Mouse (Mus musculus): ENCODE data around the gene Fpgs. TPM values are rescaled to one million over a fixed set of nuclear protein-coding genes. Genes with fewer than 3 reads are reported as not detected.

Fpgs gene
- polyA plus RNA-seq, 1 experiment from 2014 or later: 40.3 TPM

- H3K27me3 ChIP-seq: no peaks in the 10 kb centered on the region
- no peak overlapping the region for H3K9ac ChIP-seq
- H3K27ac ChIP-seq: no peak overlapping the region
- H3K4me1 ChIP-seq: peaks cover 30% of the 10 kb centered on the region
- H3K36me3 ChIP-seq: no peaks in the 10 kb centered on the region
- H3K4me2 ChIP-seq: peak overlapping the region; percentile 47
- H3K9me3 ChIP-seq (replicated peaks): no peaks in the 10 kb centered on the region
- H3K4me3 ChIP-seq (replicated peaks): no peak overlapping the region
- 60% methylated on average over 3 of the region's 3 CpGs for WGBS
- no peak for ATAC-seq (replicated peaks; ENCODE audit: low FRiP score)
Observed at GRCm38 (mm10) chr2:32722581-32722980, 18.6 kb upstream of the Fpgs start.

GRCm38 (mm10) chr2:32722046-32722445, 18.1 kb upstream of the Fpgs start:
- peak overlapping the region; percentile 47 for H3K4me2 ChIP-seq
- 40% methylated on average over 6 of the region's 6 CpGs for WGBS
- no peak overlapping the region for H3K9ac ChIP-seq
- H3K4me3 ChIP-seq (replicated peaks): peak overlapping the region; percentile 24
- H3K27ac ChIP-seq: no peak overlapping the region; the same call in 1 of the 2 replicates
- H3K36me3 ChIP-seq: no peaks in the 10 kb centered on the region
- ATAC-seq (replicated peaks; ENCODE audit: low FRiP score): no peak
- H3K4me1 ChIP-seq: peaks cover 28% of the 10 kb centered on the region
- H3K9me3 ChIP-seq (replicated peaks): no peaks in the 10 kb centered on the region
- H3K27me3 ChIP-seq: no peaks in the 10 kb centered on the region

- Histone ChIP-seq H3K27ac (peak within 1 kb of the TSS; percentile 24), H3K9ac (no peak within 1 kb of the TSS), H3K4me3 (replicated peaks) (peak within 1 kb of the TSS; percentile 24), H3K36me3 (no peaks in the 10 kb centered on the region), H3K4me1 (peaks cover 26% of the 10 kb centered on the region), H3K9me3 (replicated peaks) (no peaks in the 10 kb centered on the region), H3K4me2 (peak within 1 kb of the TSS; percentile 47), H3K27me3 (no peaks in the 10 kb centered on the region)
- peak; percentile 50 for ATAC-seq (replicated peaks; ENCODE audit: low FRiP score)
- 27% methylated on average over 8 of the region's 8 CpGs for WGBS
Observed at GRCm38 (mm10) chr2:32720681-32721229, 16.8 kb upstream of the Fpgs start, which contains the start of gene Sh2d3c. Gene Sh2d3c, plus strand, starts transcription at chr2:32721055.

- H3K9ac ChIP-seq: no peak overlapping the region
- H3K4me1 ChIP-seq: peaks cover 26% of the 10 kb centered on the region
- H3K4me2 ChIP-seq: no peak overlapping the region
- ATAC-seq (replicated peaks; ENCODE audit: low FRiP score): no peak
- no peaks in the 10 kb centered on the region for H3K9me3 ChIP-seq (replicated peaks)
- whole genome bisulfite sequencing: 90% methylated on average over 3 of the region's 3 CpGs
- no peak overlapping the region for H3K27ac ChIP-seq
- no peak overlapping the region for H3K4me3 ChIP-seq (replicated peaks)
- H3K27me3 ChIP-seq: no peaks in the 10 kb centered on the region
- H3K36me3 ChIP-seq: no peaks in the 10 kb centered on the region
Observed at GRCm38 (mm10) chr2:32720053-32720452, 16.1 kb upstream of the Fpgs start.

- Histone ChIP-seq H3K36me3 (no peaks in the 10 kb centered on the region), H3K4me1 (peaks cover 35% of the 10 kb centered on the region), H3K4me3 (replicated peaks) (no peak overlapping the region), H3K4me2 (no peak overlapping the region), H3K9me3 (replicated peaks) (no peaks in the 10 kb centered on the region), H3K9ac (no peak overlapping the region), H3K27ac (no peak overlapping the region), H3K27me3 (no peaks in the 10 kb centered on the region)
- WGBS: 65% methylated on average over 9 of the region's 9 CpGs
- no peak for ATAC-seq (replicated peaks; ENCODE audit: low FRiP score)
Observed at GRCm38 (mm10) chr2:32718761-32719160, 14.8 kb upstream of the Fpgs start.

GRCm38 (mm10) chr2:32714987-32715425, 11.1 kb upstream of the Fpgs start:
- Histone ChIP-seq H3K27me3 (no peaks in the 10 kb centered on the region), H3K4me2 (no peak overlapping the region), H3K4me1 (peaks cover 30% of the 10 kb centered on the region), H3K36me3 (peaks cover 14% of the 10 kb centered on the region), H3K9me3 (replicated peaks) (no peaks in the 10 kb centered on the region), H3K27ac (peak overlapping the region; percentile 9; the same call in 1 of the 2 replicates), H3K4me3 (replicated peaks) (no peak overlapping the region), H3K9ac (no peak overlapping the region)
- 70% methylated on average over 4 of the region's 4 CpGs for WGBS
- ATAC-seq (replicated peaks; ENCODE audit: low FRiP score): no peak

GRCm38 (mm10) chr2:32714117-32714986, 10.4 kb upstream of the Fpgs start:
- H3K9me3 ChIP-seq (replicated peaks): no peaks in the 10 kb centered on the region
- H3K4me3 ChIP-seq (replicated peaks): peak overlapping the region; percentile 81; the same call in 1 of the 2 replicates
- H3K27ac ChIP-seq: peak overlapping the region; percentile 99
- no peak for ATAC-seq (replicated peaks; ENCODE audit: low FRiP score)
- H3K4me1 ChIP-seq: peaks cover 35% of the 10 kb centered on the region
- peak overlapping the region; percentile 67 for H3K4me2 ChIP-seq
- H3K27me3 ChIP-seq: no peaks in the 10 kb centered on the region
- WGBS: 51% methylated on average over 11 of the region's 11 CpGs
- H3K36me3 ChIP-seq: peaks cover 20% of the 10 kb centered on the region
- no peak overlapping the region for H3K9ac ChIP-seq

GRCm38 (mm10) chr2:32712934-32713817, 9.2 kb upstream of the Fpgs start, which contains the start of gene Cdk9:
Gene Cdk9, minus strand, starts transcription at chr2:32713076.
- H3K4me1 ChIP-seq: peaks cover 35% of the 10 kb centered on the region
- no peaks in the 10 kb centered on the region for H3K27me3 ChIP-seq
- WGBS: 0% methylated on average over 43 of the region's 79 CpGs

GRCm38 (mm10) chr2:32712586-32712933, 8.6 kb upstream of the Fpgs start:
- Histone ChIP-seq H3K4me2 (peak overlapping the region; percentile 67), H3K9me3 (replicated peaks) (no peaks in the 10 kb centered on the region), H3K4me1 (peaks cover 35% of the 10 kb centered on the region), H3K27me3 (no peaks in the 10 kb centered on the region), H3K9ac (peak overlapping the region; percentile 84), H3K4me3 (replicated peaks) (peak overlapping the region; percentile 81), H3K36me3 (peaks cover 38% of the 10 kb centered on the region), H3K27ac (peak overlapping the region; percentile 99)
- WGBS: under 1% methylated on average over 44 of the region's 44 CpGs
- ATAC-seq (replicated peaks; ENCODE audit: low FRiP score): peak; percentile 93

More at GRCm38 (mm10) chr2:32712934-32713817, 9.2 kb upstream of the Fpgs start, which contains the start of gene Cdk9:
- Histone ChIP-seq H3K9me3 (replicated peaks) (no peaks in the 10 kb centered on the region), H3K36me3 (peaks cover 32% of the 10 kb centered on the region), H3K9ac (peak within 1 kb of the TSS; percentile 84), H3K27ac (peak within 1 kb of the TSS; percentile 99), H3K4me3 (replicated peaks) (peak within 1 kb of the TSS; percentile 81), H3K4me2 (peak within 1 kb of the TSS; percentile 67)
- peak; percentile 88 for ATAC-seq (replicated peaks; ENCODE audit: low FRiP score)

GRCm38 (mm10) chr2:32712108-32712551, 8.2 kb upstream of the Fpgs start:
- Histone ChIP-seq H3K4me2 (peak overlapping the region; percentile 67), H3K9me3 (replicated peaks) (no peaks in the 10 kb centered on the region), H3K27ac (peak overlapping the region; percentile 99), H3K4me3 (replicated peaks) (peak overlapping the region; percentile 81), H3K4me1 (peaks cover 35% of the 10 kb centered on the region), H3K9ac (peak overlapping the region; percentile 84), H3K36me3 (peaks cover 42% of the 10 kb centered on the region), H3K27me3 (no peaks in the 10 kb centered on the region)
- ATAC-seq (replicated peaks; ENCODE audit: low FRiP score): peak; percentile 74
- WGBS: under 1% methylated on average over 41 of the region's 41 CpGs

- H3K9me3 ChIP-seq (replicated peaks): no peaks in the 10 kb centered on the region
- no peak for ATAC-seq (replicated peaks; ENCODE audit: low FRiP score)
- H3K4me3 ChIP-seq (replicated peaks): peak overlapping the region; percentile 81
- peak overlapping the region; percentile 84 for H3K9ac ChIP-seq
- H3K4me1 ChIP-seq: peaks cover 35% of the 10 kb centered on the region
- no peaks in the 10 kb centered on the region for H3K27me3 ChIP-seq
- H3K36me3 ChIP-seq: peaks cover 49% of the 10 kb centered on the region
- 21% methylated on average over 9 of the region's 9 CpGs for WGBS
- H3K4me2 ChIP-seq: peak overlapping the region; percentile 67
- H3K27ac ChIP-seq: peak overlapping the region; percentile 99
Observed at GRCm38 (mm10) chr2:32711301-32712056, 7.5 kb upstream of the Fpgs start.
